Mouse (Mus musculus) G1E (cell line): ENCODE data around the gene Col25a1. TPM values are rescaled to one million over a fixed set of nuclear protein-coding genes. Genes with fewer than 3 reads are reported as not detected.

Source experiments
- ATAC-seq: 2 replicates; pipeline ENCODE4 v1.8.0; 2016; ENCODE audit warnings: mild to moderate bottlenecking; ENCODE audit not compliant: insufficient number of reproducible peaks, poor library complexity, low FRiP score, severe bottlenecking; ENCODE audit errors: extremely low read depth
- DNase-seq: peaks from one replicate; pipeline ENCODE4 v3.0.0; 2012; ENCODE audit warnings: low spot score
- H3K27me3 ChIP-seq: 2 replicates; pipeline ENCODE4 v1.6.1; 2012; ENCODE audit warnings: mild to moderate bottlenecking, low read length, inconsistent platforms; ENCODE audit not compliant: insufficient read depth
- H3K36me3 ChIP-seq: replicated peaks from 2 replicates; pipeline ENCODE3; 2012; ENCODE audit warnings: mild to moderate bottlenecking, inconsistent platforms
- H3K4me1 ChIP-seq: 2 replicates; pipeline ENCODE4 v1.6.1; 2012; ENCODE audit warnings: low read depth, low read length, inconsistent platforms, mixed read lengths; ENCODE audit not compliant: insufficient read depth
- H3K4me3 ChIP-seq: 2 replicates; pipeline ENCODE4 v1.5.1; 2012; ENCODE audit warnings: low read depth, mild to moderate bottlenecking, inconsistent platforms, low read length, moderate library complexity, mixed read lengths
- H3K9me3 ChIP-seq: replicated peaks from 2 replicates; pipeline ENCODE4 v1.6.1; 2012; ENCODE audit warnings: inconsistent platforms
- CTCF ChIP-seq: IDR thresholded peaks from 2 replicates; pipeline ENCODE4 v1.5.1; 2012; ENCODE audit warnings: low read depth, low read length, inconsistent platforms, mixed read lengths
- GATA1 ChIP-seq: IDR thresholded peaks from 2 replicates; pipeline ENCODE4 v1.6.1; 2012; ENCODE audit warnings: borderline replicate concordance, low read length, inconsistent platforms, mixed read lengths
- GATA2 ChIP-seq: IDR thresholded peaks from 2 replicates; pipeline ENCODE4 v1.6.1; 2012; ENCODE audit warnings: low read depth, low read length, inconsistent platforms, borderline replicate concordance
- POLR2AphosphoS5 ChIP-seq: IDR thresholded peaks from 2 replicates; pipeline ENCODE4 v1.6.1; 2012; ENCODE audit warnings: low read depth, low read length, inconsistent platforms; ENCODE audit not compliant: insufficient replicate concordance
- TAL1 ChIP-seq: conservative IDR thresholded peaks from 2 replicates; pipeline ENCODE4 v1.6.1; 2012; ENCODE audit warnings: low read depth, low read length, inconsistent platforms, mixed read lengths
- polyA plus RNA-seq: library from polyadenylated mRNA; stranded (reverse); fragments of >175 nt; gene quantifications from 2 replicates; pipeline ENCODE4 v1.2.3, GENCODE M21; 2012
- total RNA-seq, 2 experiments: library from RNA; stranded (forward) in 1 of 2; stranded (reverse) in 1 of 2; fragments of 200-1000 nt in 1 of 2; fragments of >200 nt in 1 of 2; fragmentation: Nextera tagmentation in 1 of 2; gene quantifications; 2 replicates each; pipeline ENCODE4 v1.2.3; 2014 to 2017

Gene Col25a1
- total and polyA plus RNA-seq, 3 experiments: 0.22 TPM; not detected in 2

GRCm38 (mm10) chr3:130595050-130595449 is 463.7 kb downstream of the Col25a1 start:
- no peaks in the 10 kb centered on the region for H3K36me3 ChIP-seq
- H3K27me3 ChIP-seq: no peaks in the 10 kb centered on the region
- peaks cover 19% of the 10 kb centered on the region for H3K9me3 ChIP-seq
- TF ChIP-seq GATA2 (no peak), GATA1 (no peak)
- H3K4me3 ChIP-seq: no peak overlapping the region
- no peak for DNase-seq
- no peak for ATAC-seq
- no peaks in the 10 kb centered on the region for H3K4me1 ChIP-seq

GRCm38 (mm10) chr3:130601491-130601890 is 470.2 kb downstream of the Col25a1 start:
- Histone ChIP-seq H3K27me3 (no peaks in the 10 kb centered on the region), H3K4me3 (no peak overlapping the region), H3K4me1 (no peaks in the 10 kb centered on the region), H3K36me3 (no peaks in the 10 kb centered on the region), H3K9me3 (peaks cover 27% of the 10 kb centered on the region)
- DNase-seq: no peak
- TF ChIP-seq POLR2AphosphoS5 (no peak), GATA2 (no peak)
- no peak for ATAC-seq

GRCm38 (mm10) chr3:130607924-130608323 is 476.6 kb downstream of the Col25a1 start:
- ATAC-seq (no peak), DNase-seq (no peak)
- TF ChIP-seq GATA2 (no peak), CTCF (no peak), TAL1 (no peak), GATA1 (no peak), POLR2AphosphoS5 (no peak)
- Histone ChIP-seq H3K27me3 (no peaks in the 10 kb centered on the region), H3K4me3 (no peak overlapping the region), H3K9me3 (peaks cover 22% of the 10 kb centered on the region), H3K4me1 (no peaks in the 10 kb centered on the region), H3K36me3 (no peaks in the 10 kb centered on the region)

- Histone ChIP-seq H3K4me3 (no peak overlapping the region), H3K36me3 (no peaks in the 10 kb centered on the region), H3K27me3 (no peaks in the 10 kb centered on the region), H3K9me3 (peaks cover 31% of the 10 kb centered on the region), H3K4me1 (no peaks in the 10 kb centered on the region)
- DNase-seq (no peak), ATAC-seq (no peak)
- no peak for TF ChIP-seq TAL1
- no peak for TF ChIP-seq CTCF
- no peak for TF ChIP-seq GATA1
- TF ChIP-seq POLR2AphosphoS5: no peak
Observed at GRCm38 (mm10) chr3:130614444-130614843, 483.1 kb downstream of the Col25a1 start.

GRCm38 (mm10) chr3:130615625-130616024 is 484.3 kb downstream of the Col25a1 start:
- H3K4me1 ChIP-seq: no peaks in the 10 kb centered on the region
- H3K27me3 ChIP-seq: no peaks in the 10 kb centered on the region
- TF ChIP-seq GATA2 (no peak), GATA1 (no peak), CTCF (no peak)
- no peak for DNase-seq
- no peaks in the 10 kb centered on the region for H3K36me3 ChIP-seq
- ATAC-seq: no peak
- no peak overlapping the region for H3K4me3 ChIP-seq
- peaks cover 31% of the 10 kb centered on the region for H3K9me3 ChIP-seq

GRCm38 (mm10) chr3:130617439-130617898 is 486.2 kb downstream of the Col25a1 start, which contains the start of gene Etnppl:
Etnppl (plus strand) TSS chr3:130617448.
- no peaks in the 10 kb centered on the region for H3K4me1 ChIP-seq
- H3K36me3 ChIP-seq: no peaks in the 10 kb centered on the region
- peaks cover 22% of the 10 kb centered on the region for H3K9me3 ChIP-seq
- DNase-seq: no peak
- no peak within 1 kb of the TSS for H3K4me3 ChIP-seq
- ATAC-seq: no peak
- no peaks in the 10 kb centered on the region for H3K27me3 ChIP-seq
- TF ChIP-seq CTCF (no peak), POLR2AphosphoS5 (no peak)

GRCm38 (mm10) chr3:130620517-130621146 is 489.3 kb downstream of the Col25a1 start:
- Histone ChIP-seq H3K36me3 (no peaks in the 10 kb centered on the region), H3K4me3 (no peak overlapping the region), H3K27me3 (no peaks in the 10 kb centered on the region), H3K9me3 (peaks cover 15% of the 10 kb centered on the region), H3K4me1 (no peaks in the 10 kb centered on the region)
- DNase-seq (no peak), ATAC-seq (no peak)
- TF ChIP-seq GATA2: no peak
- no peak for TF ChIP-seq TAL1
- no peak for TF ChIP-seq GATA1
- TF ChIP-seq CTCF: no peak
- TF ChIP-seq POLR2AphosphoS5: no peak
